In the genomic region with DNA sequence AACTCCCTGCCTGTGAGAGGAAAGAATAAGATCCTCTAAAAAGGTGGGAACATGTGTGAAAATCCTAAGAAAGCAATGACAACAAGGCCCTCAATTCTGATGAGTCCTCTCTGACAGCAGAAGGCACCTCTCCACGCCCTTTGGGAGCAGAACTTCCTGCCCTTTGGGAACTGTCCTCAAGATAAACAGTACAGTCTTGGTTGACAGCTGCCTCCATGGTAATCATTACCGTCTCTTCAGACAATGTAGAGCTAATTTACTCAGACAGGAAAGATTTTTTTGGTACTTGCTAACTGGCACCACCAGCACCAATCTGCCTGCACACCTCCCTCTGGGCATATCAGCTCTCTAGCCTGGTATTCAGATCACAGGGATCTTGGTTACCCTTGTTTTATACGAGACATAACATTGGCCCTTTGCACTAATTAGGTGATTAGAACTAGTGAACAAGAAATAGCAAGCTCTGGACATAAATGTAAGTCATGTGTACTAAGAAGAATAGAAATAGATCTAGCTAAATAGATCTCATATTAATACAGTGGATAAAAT, we compare ENCODE assay signal across 16 mouse cellular contexts.
"Had no signal": no experiment of that assay in that cellular context is flagged by ENCODE, and none has a peak within 500 bp of the region (broad histone marks: within the 10 kb centered on the region; RNA-seq: fewer than 3 reads in every experiment).

No protein-coding gene starts in this region.

- H3K4me1 ChIP-seq: liver, embryonic 12.5 days; neural tube, embryonic 13.5 days; neural tube, embryonic 15.5 days had no signal

- H3K9me3 ChIP-seq: liver, embryonic 12.5 days; neural tube, embryonic 13.5 days; neural tube, embryonic 15.5 days had no signal

- H3K9ac ChIP-seq: liver, embryonic 12.5 days; liver, embryonic 14.5 days; lung, embryonic 14.5 days; neural tube, embryonic 13.5 days; neural tube, embryonic 15.5 days had no signal

- ATAC-seq: liver, embryonic 12.5 days had no signal

- H3K4me3 ChIP-seq: liver, embryonic 12.5 days; myocyte; neural tube, embryonic 13.5 days; neural tube, embryonic 15.5 days had no signal

- H3K4me2 ChIP-seq: liver, embryonic 12.5 days; lung, embryonic 14.5 days; neural tube, embryonic 13.5 days; neural tube, embryonic 15.5 days had no signal

- H3K36me3 ChIP-seq: liver, embryonic 12.5 days; neural tube, embryonic 13.5 days; neural tube, embryonic 15.5 days had no signal

- H3K27ac ChIP-seq: liver, embryonic 12.5 days; liver, embryonic 14.5 days; neural tube, embryonic 13.5 days; neural tube, embryonic 15.5 days had no signal

- DNase-seq: lung, adult 18-20 months; lung, embryonic 14.5 days; lung, postnatal 10 days; lung, postnatal 4 days; right cerebral cortex, adult 18-20 months; right cerebral cortex, postnatal 25 days; right cerebral cortex, postnatal 4 days; spleen, adult 18-20 months; thymus, adult 18-20 months; thymus, postnatal 14 days; thymus, postnatal 36 days had no signal

- H3K27me3 ChIP-seq: liver, embryonic 12.5 days; neural tube, embryonic 13.5 days; neural tube, embryonic 15.5 days had no signal
